Mouse (Mus musculus) frontal cortex, postnatal 10 days (tissue): Measurements from ENCODE around the gene Tmie.

ENCODE experiments used
- DNase-seq, 2 experiments: peaks; one replicate each; pipeline ENCODE4 v3.0.0; 2022; ENCODE audit warnings: low spot score in 2 of 2, mixed read lengths in 1 of 2

Tmie gene

DNA sequence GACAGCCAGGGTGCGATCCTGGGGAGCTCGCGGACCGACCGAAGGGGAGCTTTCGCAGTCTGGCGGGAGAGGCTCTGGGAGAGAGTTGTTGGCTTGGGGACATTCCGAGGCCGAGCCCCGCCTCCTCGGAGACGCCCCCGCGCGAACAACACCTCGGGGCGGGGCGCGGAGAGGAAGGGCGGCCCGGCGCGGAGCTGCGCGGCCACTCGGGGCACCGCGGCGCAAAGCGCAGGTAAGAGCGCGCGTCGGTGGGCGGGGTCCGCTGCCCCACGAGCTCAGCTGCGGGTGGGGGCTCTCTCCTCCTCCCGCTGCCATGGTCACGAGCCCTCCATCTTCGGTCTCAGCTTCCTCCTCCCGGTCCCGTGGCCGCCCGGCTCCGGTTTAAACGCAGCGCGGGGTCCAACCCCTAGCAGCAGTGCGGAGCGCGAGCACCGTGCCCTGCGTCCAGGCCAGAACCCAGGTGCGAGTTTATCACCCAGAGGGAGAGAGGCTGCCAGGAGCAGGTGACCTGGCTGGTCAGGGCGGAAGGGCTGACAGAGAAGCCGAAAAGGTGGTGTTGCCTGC is at the start of gene Tmie:
Gene Tmie, minus strand, starts transcription at position 116 of the 564 bp plus-strand sequence.
- peak in 1 of 2 experiments; percentile 46 for DNase-seq

DNA sequence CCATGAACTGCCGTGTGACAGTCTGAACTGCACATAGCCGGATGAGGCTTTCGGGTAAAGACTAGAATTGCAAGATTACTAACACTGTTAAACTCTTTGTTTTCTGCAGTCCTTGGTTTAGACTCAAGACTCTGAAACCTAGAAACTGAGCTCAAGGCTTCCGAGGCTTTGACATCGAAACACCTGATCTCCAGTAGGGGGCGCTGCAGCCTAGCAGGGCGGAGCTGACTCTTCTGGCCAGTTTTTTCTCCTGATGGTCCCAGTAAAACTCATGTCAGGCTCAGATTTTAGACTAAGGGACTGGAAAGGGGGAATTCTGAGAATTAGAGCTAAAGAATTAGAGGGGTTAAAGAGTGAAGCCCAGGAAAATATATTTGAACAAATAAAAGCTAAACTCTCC is 42.8 kb upstream of the Tmie start:
- peak in 1 of 2 experiments; percentile 64 for DNase-seq

- no peak for DNase-seq
Observed at GRCm38 (mm10) chr9:110920665-110921419, 40.9 kb upstream of the Tmie start.

DNA sequence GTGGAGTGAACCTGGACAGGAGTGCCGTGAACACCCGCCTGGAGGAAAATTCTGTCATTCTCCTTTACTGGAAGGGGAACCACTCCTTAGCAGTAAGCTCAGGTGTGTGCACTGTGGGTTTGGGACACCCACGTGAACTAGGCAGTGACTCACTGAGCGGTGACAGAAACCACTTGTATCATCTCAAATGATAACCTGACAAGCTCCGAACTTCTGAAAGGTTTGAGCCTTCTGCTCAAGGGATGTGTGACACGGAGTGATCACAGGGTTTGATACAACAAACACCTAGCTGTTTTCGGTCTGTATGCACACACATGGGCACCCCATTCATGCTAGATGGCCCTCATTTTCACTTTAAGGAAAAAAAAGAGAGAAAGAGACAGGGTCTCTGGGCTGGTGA is 36.9 kb upstream of the Tmie start, which contains the start of gene Fam240a:
Gene Fam240a, minus strand, starts transcription at position 76 of the 400 bp plus-strand sequence.
- DNase-seq = no peak

- no peak for DNase-seq
Observed at GRCm38 (mm10) chr9:110915466-110915865, 35.6 kb upstream of the Tmie start.

- no peak for DNase-seq
Observed at GRCm38 (mm10) chr9:110914631-110915236, 34.8 kb upstream of the Tmie start.

DNA sequence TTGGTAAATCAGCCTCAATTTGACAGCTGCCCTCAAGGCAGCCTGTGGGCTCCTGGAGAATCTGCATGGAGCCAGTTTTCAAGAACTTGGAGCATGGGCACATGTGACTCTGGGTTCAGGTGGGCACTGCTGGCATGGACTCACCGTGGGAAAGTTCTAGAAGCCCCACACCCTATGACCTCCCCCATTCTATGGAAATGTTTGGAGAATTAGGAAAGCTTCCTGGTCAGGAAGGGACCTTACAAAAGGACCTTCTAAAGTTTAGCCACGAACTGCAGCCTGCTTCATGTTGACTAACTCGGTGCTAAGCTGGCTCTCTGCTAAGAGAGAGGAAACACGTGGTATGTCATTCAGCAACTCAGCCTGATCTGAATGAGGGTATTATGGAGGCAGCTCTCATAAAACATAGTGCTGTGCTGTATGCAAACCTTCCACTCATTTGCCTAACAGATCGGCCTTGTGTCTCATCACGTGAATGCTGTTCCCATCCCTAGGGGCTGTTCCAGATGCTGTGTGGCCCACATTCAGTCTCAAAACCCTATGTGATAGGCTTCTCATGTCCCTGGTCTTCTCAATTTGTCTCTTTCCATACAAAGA is 29.6 kb upstream of the Tmie start:
- DNase-seq = no peak

DNA sequence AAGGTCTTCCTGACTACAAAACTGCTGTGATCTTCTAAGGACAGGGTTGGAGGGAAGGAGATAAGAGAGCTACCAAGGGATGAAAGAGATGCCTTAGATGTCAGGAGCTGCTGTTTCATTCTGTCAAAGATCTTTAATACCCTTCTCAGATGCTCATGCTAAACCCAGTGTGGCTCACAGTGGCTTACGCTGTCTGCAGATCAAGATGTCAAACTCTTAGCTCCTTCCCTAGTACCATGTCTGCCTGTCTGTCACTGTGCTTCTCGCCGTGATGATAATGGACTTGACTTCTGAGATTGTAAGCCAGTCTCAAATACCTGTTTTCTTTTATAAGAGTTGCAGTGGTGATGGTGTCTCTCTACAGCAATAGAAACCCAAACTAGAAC is 28.7 kb upstream of the Tmie start:
- no peak for DNase-seq

DNA sequence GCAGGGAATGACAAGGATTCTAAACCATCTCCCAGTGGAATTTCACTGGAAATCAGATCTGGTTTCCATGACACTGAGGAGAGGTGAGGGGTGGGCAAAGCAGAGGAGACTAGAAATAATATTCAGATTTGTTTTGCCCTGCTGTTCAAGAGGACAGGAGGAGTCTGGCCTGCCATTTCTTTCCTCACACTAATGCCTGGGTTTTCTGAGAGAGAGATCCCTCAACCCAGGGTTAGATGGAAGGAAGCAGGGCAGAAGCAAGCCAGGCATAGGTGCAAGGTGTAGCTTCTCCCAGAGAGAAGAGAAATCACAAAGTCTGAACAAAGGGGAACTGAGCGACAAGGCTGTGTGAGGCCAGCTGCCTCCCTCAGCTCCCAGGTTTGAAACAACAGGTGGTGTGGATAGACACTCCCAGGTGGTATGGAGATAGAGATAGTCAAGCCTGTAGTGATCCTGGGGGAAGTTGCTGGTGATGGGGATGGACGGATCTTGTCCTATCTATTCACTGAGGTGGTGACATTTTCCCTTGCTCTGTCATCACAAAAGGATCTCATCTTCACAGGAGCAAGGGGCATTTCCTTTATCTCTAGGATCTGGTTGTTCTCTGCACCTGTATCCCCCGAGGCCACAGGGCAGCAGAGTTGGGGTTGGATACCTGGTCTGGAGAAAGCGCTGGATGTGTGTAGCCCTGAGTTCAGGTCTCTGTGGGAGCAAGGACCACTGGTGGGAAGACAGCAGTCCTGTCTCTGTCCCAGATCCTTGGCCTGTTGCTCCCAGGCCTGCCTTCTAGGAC is 28.1 kb upstream of the Tmie start:
- no peak for DNase-seq

GRCm38 (mm10) chr9:110907201-110907837 is 27.4 kb upstream of the Tmie start:
- DNase-seq = no peak

GRCm38 (mm10) chr9:110902271-110902670 is 22.4 kb upstream of the Tmie start:
- no peak for DNase-seq

DNA sequence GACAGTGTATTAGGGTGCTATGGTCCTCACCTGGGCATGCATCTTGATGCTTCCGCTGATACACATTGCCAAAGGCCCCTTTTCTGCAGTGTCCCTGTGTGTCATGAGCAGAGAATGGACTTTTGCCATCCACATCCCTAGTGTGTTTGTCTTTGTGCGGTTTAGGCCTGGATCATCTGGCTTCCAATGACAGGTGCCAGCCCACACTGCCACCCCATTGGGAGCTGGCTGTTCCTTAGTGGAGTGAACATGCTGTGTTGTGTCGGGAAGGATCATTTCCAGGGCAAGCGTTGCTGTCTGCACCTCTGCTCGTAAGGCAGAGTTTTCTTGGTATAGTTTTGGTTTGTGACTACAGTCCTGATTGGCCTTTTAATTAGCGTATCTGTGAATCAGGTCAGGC is 21.3 kb upstream of the Tmie start:
- no peak for DNase-seq

DNA sequence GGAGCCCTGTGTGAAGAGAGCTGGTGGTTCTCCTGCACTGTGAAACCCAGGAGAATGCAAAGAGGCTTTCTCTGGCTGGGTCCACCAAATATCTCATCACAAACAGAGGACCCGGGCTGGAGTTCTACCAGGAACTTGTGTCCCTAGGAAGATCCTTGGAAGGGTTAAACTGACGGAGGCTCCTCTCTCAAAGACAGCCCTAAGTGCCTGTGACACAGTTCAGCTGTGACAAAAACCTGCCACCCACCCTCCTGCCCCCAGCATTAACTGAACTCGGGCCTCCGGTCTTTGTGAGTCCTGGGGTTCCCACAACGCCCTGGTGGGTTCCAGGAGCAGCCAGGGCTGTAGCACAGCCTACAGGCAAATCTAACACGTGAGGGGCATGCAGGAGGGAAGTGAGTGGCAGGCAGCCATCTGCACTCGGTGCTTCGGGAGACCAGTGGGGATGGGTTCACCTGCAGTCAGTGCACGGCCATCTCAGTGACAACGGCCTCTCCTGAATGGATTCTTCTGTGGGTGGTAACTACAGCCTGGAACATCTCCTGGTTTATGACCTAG is 19.6 kb upstream of the Tmie start:
- no peak for DNase-seq

- no peak for DNase-seq
Observed at GRCm38 (mm10) chr9:110896595-110896994, 16.7 kb upstream of the Tmie start.

DNA sequence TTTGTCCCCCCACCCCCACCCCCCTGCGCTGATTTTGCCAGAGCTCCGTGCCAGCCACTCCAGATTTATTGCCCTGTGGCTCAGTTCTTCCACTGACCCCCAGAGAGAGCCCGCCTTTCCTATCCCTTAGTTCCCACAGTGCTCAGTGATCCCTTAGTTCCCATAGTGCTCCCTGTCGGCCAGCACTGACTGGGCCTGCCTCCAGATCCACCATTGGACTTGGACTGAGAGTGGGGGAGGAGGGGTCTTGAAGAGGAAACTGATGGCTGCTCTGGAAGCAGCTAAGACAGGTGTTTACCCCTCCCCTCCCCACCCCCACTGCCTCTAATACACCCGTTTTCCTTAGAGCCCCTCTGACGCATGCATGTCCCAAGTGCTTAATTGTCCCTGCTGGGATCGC is 16.1 kb upstream of the Tmie start:
- DNase-seq = no peak

- DNase-seq = no peak
Observed at GRCm38 (mm10) chr9:110895507-110895906, 15.6 kb upstream of the Tmie start.

GRCm38 (mm10) chr9:110893429-110893828 is 13.5 kb upstream of the Tmie start:
- DNase-seq = no peak

GRCm38 (mm10) chr9:110892552-110892951 is 12.6 kb upstream of the Tmie start:
- no peak for DNase-seq

- no peak for DNase-seq
Observed at GRCm38 (mm10) chr9:110891077-110891828, 11.3 kb upstream of the Tmie start.
